Mouse (Mus musculus) small intestine, adult 2 months (tissue): ENCODE measurements at regions not wholly inside any gene's neighbourhood (a gene's known extent, or its start where the extent isn't known, plus 50 kb on each side); places are given as distances from the start of the nearest gene placed in this dataset.

Experiments used
- H3K27ac ChIP-seq: fragments of 200-500 bp; 2 replicates; pipeline ENCODE4 v1.5.1; 2012; ENCODE audit warnings: low read depth, low read length, control low read depth, inconsistent platforms; ENCODE audit not compliant: insufficient read depth
- H3K27me3 ChIP-seq: fragments of 200-500 bp; 2 replicates; pipeline ENCODE4 v1.6.1; 2012; ENCODE audit warnings: mild to moderate bottlenecking, moderate library complexity, low read length, inconsistent platforms; ENCODE audit not compliant: control insufficient read depth, insufficient read depth
- H3K36me3 ChIP-seq: fragments of 200-500 bp; 2 replicates; pipeline ENCODE4 v1.6.1; 2012; ENCODE audit warnings: mild to moderate bottlenecking, low read length, control low read depth, inconsistent platforms; ENCODE audit not compliant: control insufficient read depth, insufficient read depth
- H3K4me1 ChIP-seq: fragments of 200-500 bp; 2 replicates; pipeline ENCODE4 v1.6.1; 2012; ENCODE audit warnings: low read length, inconsistent platforms, mixed read lengths; ENCODE audit not compliant: control insufficient read depth, insufficient read depth, insufficient read length
- H3K4me3 ChIP-seq: fragments of 200-500 bp; 2 replicates; pipeline ENCODE4 v1.5.1; 2012; ENCODE audit warnings: low read depth, mild to moderate bottlenecking, control low read depth, inconsistent platforms, low read length, moderate library complexity
- CTCF ChIP-seq: fragments of 200-500 bp; IDR thresholded peaks from 2 replicates; pipeline ENCODE4 v1.5.1; 2012; ENCODE audit warnings: low read depth, mild to moderate bottlenecking, control low read depth, inconsistent platforms, low read length, moderate library complexity, mixed read lengths; ENCODE audit not compliant: insufficient replicate concordance, insufficient read length; ENCODE audit errors: extremely low read depth
- POLR2A ChIP-seq: fragments of 200-500 bp; IDR thresholded peaks from 2 replicates; pipeline ENCODE4 v1.6.1; 2012; ENCODE audit warnings: low read depth, mild to moderate bottlenecking, control low read depth, inconsistent platforms, low read length, moderate library complexity
- WGBS: fragments of 180-500 bp; shearing (Covaris S2); methylation state at CpG from one replicate; pipeline ENCODE4 v1.1.7; 2018; 5-methylcytosine and 5-hydroxymethylcytosine counted together

GRCm38 (mm10) chr15:93673976-93674375 lies 78.3 kb upstream of the Prickle1 start:
- Histone ChIP-seq H3K36me3 (no peaks in the 10 kb centered on the region), H3K27me3 (no peaks in the 10 kb centered on the region), H3K4me3 (no peak overlapping the region), H3K27ac (no peak overlapping the region), H3K4me1 (no peaks in the 10 kb centered on the region)
- no peak for TF ChIP-seq CTCF
- no peak for TF ChIP-seq POLR2A
- WGBS, result 69% methylated on average over 10 of the region's 10 CpGs

GRCm38 (mm10) chr15:93663876-93664275 lies 68.2 kb upstream of the Prickle1 start:
- 77% methylated on average over 5 of the region's 5 CpGs for WGBS
- Histone ChIP-seq H3K36me3 (no peaks in the 10 kb centered on the region), H3K4me1 (no peaks in the 10 kb centered on the region), H3K27me3 (no peaks in the 10 kb centered on the region), H3K4me3 (no peak overlapping the region), H3K27ac (no peak overlapping the region)
- TF ChIP-seq POLR2A, result no peak
- TF ChIP-seq CTCF, result no peak

GRCm38 (mm10) chr15:93662601-93663000 lies 66.9 kb upstream of the Prickle1 start:
- TF ChIP-seq CTCF (no peak), POLR2A (no peak)
- Histone ChIP-seq H3K27me3 (no peaks in the 10 kb centered on the region), H3K4me3 (no peak overlapping the region), H3K36me3 (no peaks in the 10 kb centered on the region), H3K27ac (no peak overlapping the region), H3K4me1 (no peaks in the 10 kb centered on the region)
- 90% methylated on average over 1 of the region's 1 CpGs for WGBS

GRCm38 (mm10) chr15:93661801-93662200 lies 66.1 kb upstream of the Prickle1 start:
- no peak for TF ChIP-seq POLR2A
- no peak for TF ChIP-seq CTCF
- Histone ChIP-seq H3K36me3 (no peaks in the 10 kb centered on the region), H3K4me1 (no peaks in the 10 kb centered on the region), H3K4me3 (no peak overlapping the region), H3K27me3 (no peaks in the 10 kb centered on the region), H3K27ac (no peak overlapping the region)
- WGBS, result 93% methylated on average over 2 of the region's 2 CpGs

- Histone ChIP-seq H3K27ac (no peak overlapping the region), H3K4me1 (no peaks in the 10 kb centered on the region), H3K4me3 (no peak overlapping the region), H3K27me3 (no peaks in the 10 kb centered on the region), H3K36me3 (no peaks in the 10 kb centered on the region)
- WGBS, result 94% methylated on average over 14 of the region's 14 CpGs
- no peak for TF ChIP-seq POLR2A
- no peak for TF ChIP-seq CTCF
Observed at GRCm38 (mm10) chr15:93660952-93661648, 65.4 kb upstream of the Prickle1 start.

GRCm38 (mm10) chr15:93657171-93657570 lies 61.5 kb upstream of the Prickle1 start:
- TF ChIP-seq CTCF, result no peak
- TF ChIP-seq POLR2A, result no peak
- Histone ChIP-seq H3K27me3 (no peaks in the 10 kb centered on the region), H3K4me3 (no peak overlapping the region), H3K27ac (no peak overlapping the region), H3K36me3 (no peaks in the 10 kb centered on the region), H3K4me1 (no peaks in the 10 kb centered on the region)
- 84% methylated on average over 6 of the region's 6 CpGs for WGBS

GRCm38 (mm10) chr15:93656713-93657112 lies 61.0 kb upstream of the Prickle1 start:
- Histone ChIP-seq H3K4me1 (no peaks in the 10 kb centered on the region), H3K27ac (no peak overlapping the region), H3K36me3 (no peaks in the 10 kb centered on the region), H3K27me3 (no peaks in the 10 kb centered on the region), H3K4me3 (no peak overlapping the region)
- 62% methylated on average over 6 of the region's 6 CpGs for WGBS
- TF ChIP-seq CTCF (no peak), POLR2A (no peak)

GRCm38 (mm10) chr15:93655743-93656142 lies 60.1 kb upstream of the Prickle1 start:
- WGBS, result 77% methylated on average over 6 of the region's 6 CpGs
- Histone ChIP-seq H3K27ac (no peak overlapping the region), H3K4me1 (no peaks in the 10 kb centered on the region), H3K36me3 (no peaks in the 10 kb centered on the region), H3K27me3 (no peaks in the 10 kb centered on the region), H3K4me3 (no peak overlapping the region)
- TF ChIP-seq POLR2A (no peak), CTCF (no peak)
